Mouse (Mus musculus) hindbrain, embryonic 11.5 days (tissue): ENCODE measurements around the gene Rrp12. TPM values are rescaled to one million over a fixed set of nuclear protein-coding genes. Genes with fewer than 3 reads are reported as not detected.
A peak's percentile ranks its signal among the peaks of the same experiment; 100 is the strongest.
"Not testable (repeated sequence)": the region's sequence is repeated elsewhere in the genome, so short reads cannot be mapped to it uniquely, and the experiment has no call there.

Experiments
- ATAC-seq: fragments of 200-750 bp; cut with Nextera tagmentation; 2 replicates; pipeline ENCODE4 v1.8.0; 2017; ENCODE audit warnings: mild to moderate bottlenecking, moderate TSS enrichment, moderate library complexity; ENCODE audit not compliant: low FRiP score
- DNase-seq: peaks from one replicate; pipeline ENCODE4 v3.0.0-alpha.2; 2015; ENCODE audit warnings: low spot score
- H3K27ac ChIP-seq: fragments of 300-500 bp; sonication (generic); 2 replicates; pipeline ENCODE4 v1.5.1; 2014; ENCODE audit warnings: mild to moderate bottlenecking, low read depth, low read length
- H3K27me3 ChIP-seq: fragments of 300-500 bp; sonication (generic); 2 replicates; pipeline ENCODE4 v1.6.1; 2014; ENCODE audit warnings: mild to moderate bottlenecking, low read length, moderate library complexity, mixed read lengths; ENCODE audit not compliant: control insufficient read depth, insufficient read depth
- H3K36me3 ChIP-seq: fragments of 300-500 bp; sonication (generic); 2 replicates; pipeline ENCODE4 v1.6.1; 2014; ENCODE audit warnings: mild to moderate bottlenecking, low read length, moderate library complexity, mixed read lengths; ENCODE audit not compliant: control insufficient read depth, insufficient read depth
- H3K4me1 ChIP-seq: fragments of 300-500 bp; sonication (generic); replicated peaks from 2 replicates; pipeline ENCODE4 v1.6.1; 2014; ENCODE audit warnings: low read length, mixed read lengths; ENCODE audit not compliant: control insufficient read depth, insufficient read depth
- H3K4me2 ChIP-seq: fragments of 300-500 bp; sonication (generic); replicated peaks from 2 replicates; pipeline ENCODE4 v1.6.1; 2014; ENCODE audit warnings: mild to moderate bottlenecking, low read depth, low read length
- H3K4me3 ChIP-seq: fragments of 300-500 bp; sonication (generic); 2 replicates; pipeline ENCODE4 v1.5.1; 2014; ENCODE audit warnings: low read depth, low read length
- H3K9ac ChIP-seq: fragments of 300-500 bp; sonication (generic); 2 replicates; pipeline ENCODE4 v1.6.1; 2014; ENCODE audit warnings: low read depth, low read length
- H3K9me3 ChIP-seq: fragments of 300-500 bp; sonication (generic); 2 replicates; pipeline ENCODE4 v1.6.1; 2016; ENCODE audit warnings: low read length; ENCODE audit not compliant: control insufficient read depth
- WGBS: fragments of 180-500 bp; shearing (Covaris S2); extraction: QIAGEN DNeasy Blood & Tissue Kit; methylation state at CpG from one replicate; pipeline ENCODE4 v1.1.7; 2014; 5-methylcytosine and 5-hydroxymethylcytosine counted together
- polyA plus RNA-seq: library from polyadenylated mRNA; unstranded; fragments of >200 nt; fragmentation: Nextera tagmentation; extraction: Ambion mirVana; gene quantifications from 2 replicates; pipeline ENCODE4 v1.2.1, GENCODE M21; 2014

The Rrp12 gene
- polyA plus RNA-seq, 1 experiment from 2014 or later, result 11.5 TPM

DNA sequence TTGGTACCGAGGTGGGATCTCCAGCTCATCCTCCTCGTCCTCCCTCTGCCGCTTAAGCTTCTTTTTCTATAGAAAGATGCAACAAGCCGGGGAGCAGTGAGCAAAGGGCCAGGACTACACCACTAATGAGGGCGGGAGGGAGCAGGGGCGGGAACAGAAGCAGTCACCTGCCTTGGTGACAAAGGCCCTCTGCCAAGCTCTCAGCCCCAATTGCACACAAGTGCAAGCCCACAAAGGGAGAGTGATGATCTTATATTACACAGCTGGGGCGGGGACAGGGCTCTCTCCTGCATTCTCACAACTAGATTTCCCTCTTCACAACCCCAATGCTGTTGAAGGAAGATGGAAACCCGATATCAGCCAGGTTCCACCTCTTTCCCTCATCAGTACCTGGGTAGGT, 29.3 kb downstream of the Rrp12 start:
- Histone ChIP-seq H3K4me3 (no peak overlapping the region), H3K9ac (no peak overlapping the region), H3K36me3 (peaks cover 2% of the 10 kb centered on the region; the same call in 1 of the 2 replicates), H3K4me2 (no peak overlapping the region), H3K9me3 (no peaks in the 10 kb centered on the region), H3K27me3 (no peaks in the 10 kb centered on the region), H3K27ac (no peak overlapping the region), H3K4me1 (no peaks in the 10 kb centered on the region)
- 91% methylated on average over 8 of the region's 8 CpGs for WGBS
- DNase-seq (no peak), ATAC-seq (no peak)

DNA sequence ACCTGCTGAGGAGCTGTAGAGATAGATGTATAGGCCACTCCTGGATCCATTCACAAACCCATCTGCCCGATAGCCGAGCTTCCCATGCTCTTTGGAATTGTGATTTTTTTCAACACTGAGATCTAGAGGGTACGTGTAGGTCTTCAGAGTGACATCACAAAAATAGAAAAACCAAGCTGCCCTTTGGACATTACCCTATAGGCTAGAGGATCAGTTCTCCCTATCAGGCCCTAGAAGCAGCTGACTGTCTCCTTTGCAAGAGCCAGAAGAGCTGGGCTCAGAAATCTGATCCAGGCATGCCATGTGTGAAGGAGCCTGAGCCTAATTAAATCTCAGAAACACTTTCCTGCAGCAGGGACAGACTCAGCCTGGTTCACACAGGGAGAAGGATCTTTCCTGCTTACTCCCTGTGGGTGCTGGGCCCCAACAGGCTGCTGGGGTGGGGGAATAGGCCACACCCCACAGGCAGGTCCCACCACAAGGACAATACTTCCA, 38.1 kb downstream of the Rrp12 start:
- no peak overlapping the region for H3K9ac ChIP-seq
- DNase-seq (no peak), ATAC-seq (no peak)
- H3K9me3 ChIP-seq, result no peaks in the 10 kb centered on the region
- no peak overlapping the region for H3K4me3 ChIP-seq
- H3K27ac ChIP-seq, result no peak overlapping the region
- WGBS, result 87% methylated on average over 3 of the region's 3 CpGs
- no peaks in the 10 kb centered on the region for H3K27me3 ChIP-seq
- no peaks in the 10 kb centered on the region for H3K36me3 ChIP-seq
- no peak overlapping the region for H3K4me2 ChIP-seq
- no peaks in the 10 kb centered on the region for H3K4me1 ChIP-seq

DNA sequence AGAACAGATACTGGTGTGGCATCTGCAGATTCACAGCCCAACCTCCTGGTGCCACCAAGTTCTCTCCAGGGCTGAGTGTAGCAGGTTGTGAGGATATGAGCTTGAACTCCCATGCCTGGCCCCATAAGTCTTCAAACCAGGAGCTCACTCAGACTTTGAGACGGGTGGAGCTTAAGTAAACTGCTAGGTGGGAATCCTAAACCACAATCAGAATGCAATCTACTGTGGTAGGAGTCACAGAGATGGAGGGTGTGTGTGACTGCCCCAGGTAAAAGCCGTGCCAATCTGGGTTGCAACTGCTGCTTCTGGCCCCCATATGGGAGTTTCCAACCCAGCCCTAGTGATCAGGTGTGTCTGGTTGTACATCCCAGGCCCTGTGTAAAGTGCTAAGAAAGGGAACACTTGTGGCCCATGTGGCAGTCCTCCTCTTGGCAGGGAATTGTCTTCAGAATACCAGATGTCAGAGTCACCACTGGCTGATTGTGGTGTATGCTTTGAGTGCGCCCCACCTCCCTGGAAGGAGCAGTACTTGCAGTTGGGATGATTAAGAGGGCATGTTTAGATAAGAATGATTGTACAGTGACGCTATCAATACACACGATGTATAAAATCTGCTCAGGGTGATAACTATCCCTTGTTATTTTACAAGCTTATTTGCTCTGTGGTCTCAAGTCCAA, 38.7 kb downstream of the Rrp12 start:
- Histone ChIP-seq H3K9me3 (no peaks in the 10 kb centered on the region), H3K9ac (no peak overlapping the region), H3K27me3 (no peaks in the 10 kb centered on the region), H3K4me3 (no peak overlapping the region), H3K36me3 (no peaks in the 10 kb centered on the region), H3K4me1 (no peaks in the 10 kb centered on the region), H3K27ac (no peak overlapping the region), H3K4me2 (no peak overlapping the region)
- no peak for DNase-seq
- no peak for ATAC-seq
- 94% methylated on average over 5 of the region's 5 CpGs for WGBS

DNA sequence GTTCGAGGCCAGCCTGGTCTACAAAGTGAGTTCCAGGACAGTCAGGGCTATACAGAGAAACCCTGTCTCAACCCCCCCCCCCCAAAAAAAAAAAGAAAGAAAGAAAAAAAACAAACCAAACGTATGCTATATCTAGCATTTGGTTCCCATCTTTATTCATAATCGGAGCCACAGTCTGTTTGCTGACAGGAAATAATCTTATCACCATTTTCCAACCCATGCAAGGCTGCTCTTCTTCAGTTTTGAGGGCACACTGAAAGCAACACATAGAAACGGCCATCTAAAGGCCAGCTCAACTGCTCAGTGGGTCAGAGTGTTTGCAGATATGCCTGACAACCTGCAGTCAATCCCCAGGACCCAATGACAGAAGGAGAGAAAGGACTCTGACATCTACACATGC, 43.5 kb downstream of the Rrp12 start:
- Histone ChIP-seq H3K27me3 (no peaks in the 10 kb centered on the region), H3K27ac (no peak overlapping the region), H3K9ac (no peak overlapping the region), H3K4me1 (peaks cover 5% of the 10 kb centered on the region; the same call in 1 of the 2 replicates), H3K4me3 (no peak overlapping the region), H3K36me3 (no peaks in the 10 kb centered on the region), H3K4me2 (no peak overlapping the region), H3K9me3 (no peaks in the 10 kb centered on the region)
- ATAC-seq, result no peak
- DNase-seq, result no peak
- 86% methylated on average over 4 of the region's 4 CpGs for WGBS

DNA sequence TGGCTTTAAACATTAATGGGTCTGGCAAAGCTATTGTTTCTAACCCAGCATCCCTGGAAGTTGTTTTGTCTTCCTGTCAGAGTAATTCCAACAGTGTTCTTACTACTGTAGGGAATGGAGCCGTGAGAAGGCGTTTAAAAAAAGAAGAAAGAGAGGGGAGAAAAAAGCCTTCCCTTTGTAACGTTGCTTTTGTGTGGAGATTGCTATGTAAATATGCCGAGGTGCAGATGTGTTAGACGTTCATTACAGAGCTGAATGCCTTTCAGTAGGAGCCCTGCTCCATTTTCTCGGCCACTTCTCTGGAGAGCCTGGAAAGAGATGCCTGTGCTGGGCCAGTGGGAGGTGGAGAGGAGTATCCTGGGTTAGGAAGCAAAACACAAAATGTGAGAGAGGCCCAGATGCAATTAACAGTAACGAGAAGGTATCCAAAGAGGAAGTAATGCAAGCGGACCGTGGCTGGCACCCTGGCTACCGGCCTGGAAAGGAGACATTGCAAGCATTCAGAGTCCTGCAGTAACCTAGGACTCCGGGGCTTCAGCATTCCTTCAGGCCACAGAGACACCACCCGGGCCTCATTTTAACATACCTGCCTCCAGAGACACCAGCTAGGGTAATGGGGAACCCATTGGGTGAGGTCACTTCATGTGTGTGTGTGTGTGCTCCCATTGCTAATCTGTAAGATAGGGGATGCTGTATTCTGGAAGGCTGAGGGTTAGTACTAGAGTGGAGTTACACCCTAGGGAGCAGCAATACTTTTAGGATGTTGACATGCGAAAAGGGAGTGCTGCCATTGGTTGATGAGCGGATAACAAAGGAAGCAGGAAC, 45.0 kb downstream of the Rrp12 start:
- Histone ChIP-seq H3K36me3 (no peaks in the 10 kb centered on the region), H3K27me3 (no peaks in the 10 kb centered on the region), H3K4me1 (peaks cover 5% of the 10 kb centered on the region; the same call in 1 of the 2 replicates), H3K4me2 (peak overlapping the region; percentile 12; the same call in 1 of the 2 replicates), H3K9ac (peak overlapping the region; percentile 2; the same call in 1 of the 2 replicates), H3K27ac (peak overlapping the region; percentile 38), H3K9me3 (no peaks in the 10 kb centered on the region), H3K4me3 (no peak overlapping the region)
- peak; percentile 39 for DNase-seq
- 17% methylated on average over 14 of the region's 14 CpGs for WGBS
- no peak for ATAC-seq

DNA sequence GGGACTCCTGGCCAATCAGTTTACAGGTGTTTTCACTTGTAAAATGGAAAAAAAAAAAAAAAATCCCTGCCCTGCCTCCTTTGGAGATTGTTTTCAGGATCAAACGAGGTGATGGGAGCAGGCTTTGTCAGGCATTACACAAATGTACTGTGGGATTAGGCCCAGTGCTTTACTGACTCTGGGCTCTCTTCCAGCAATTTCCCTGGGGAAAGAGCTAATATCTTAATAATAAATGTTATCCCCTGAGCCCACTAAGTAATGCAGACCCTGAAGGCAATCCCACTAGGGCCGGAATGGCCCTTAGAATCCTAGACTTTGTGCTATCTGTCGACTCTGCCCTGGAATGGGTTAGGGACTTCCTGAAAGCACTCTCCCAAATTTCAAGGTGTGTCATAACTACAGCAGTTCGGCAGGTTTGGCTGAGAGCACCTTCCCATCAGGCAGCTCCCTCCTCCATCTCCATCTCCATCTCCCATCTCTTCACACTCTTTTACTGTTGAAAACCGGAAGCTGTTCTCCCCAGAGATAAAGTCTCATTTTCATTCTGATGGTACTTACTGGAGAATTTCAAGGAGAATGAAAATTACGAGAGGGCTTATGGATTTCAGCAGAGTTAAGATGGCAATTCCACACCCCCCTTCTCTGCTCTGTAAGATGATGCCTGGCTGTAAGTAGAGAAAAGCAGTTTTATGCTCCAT, 45.8 kb downstream of the Rrp12 start:
- ATAC-seq (no peak), DNase-seq (no peak)
- Histone ChIP-seq H3K9me3 (no peaks in the 10 kb centered on the region), H3K4me1 (peaks cover 5% of the 10 kb centered on the region; the same call in 1 of the 2 replicates), H3K9ac (no peak overlapping the region), H3K4me3 (no peak overlapping the region), H3K27me3 (no peaks in the 10 kb centered on the region), H3K4me2 (no peak overlapping the region), H3K36me3 (no peaks in the 10 kb centered on the region), H3K27ac (0 out of 2 replicates have a peak overlapping the region, but pooled peaks have one; percentile 24)
- WGBS, result 22% methylated on average over 6 of the region's 6 CpGs

DNA sequence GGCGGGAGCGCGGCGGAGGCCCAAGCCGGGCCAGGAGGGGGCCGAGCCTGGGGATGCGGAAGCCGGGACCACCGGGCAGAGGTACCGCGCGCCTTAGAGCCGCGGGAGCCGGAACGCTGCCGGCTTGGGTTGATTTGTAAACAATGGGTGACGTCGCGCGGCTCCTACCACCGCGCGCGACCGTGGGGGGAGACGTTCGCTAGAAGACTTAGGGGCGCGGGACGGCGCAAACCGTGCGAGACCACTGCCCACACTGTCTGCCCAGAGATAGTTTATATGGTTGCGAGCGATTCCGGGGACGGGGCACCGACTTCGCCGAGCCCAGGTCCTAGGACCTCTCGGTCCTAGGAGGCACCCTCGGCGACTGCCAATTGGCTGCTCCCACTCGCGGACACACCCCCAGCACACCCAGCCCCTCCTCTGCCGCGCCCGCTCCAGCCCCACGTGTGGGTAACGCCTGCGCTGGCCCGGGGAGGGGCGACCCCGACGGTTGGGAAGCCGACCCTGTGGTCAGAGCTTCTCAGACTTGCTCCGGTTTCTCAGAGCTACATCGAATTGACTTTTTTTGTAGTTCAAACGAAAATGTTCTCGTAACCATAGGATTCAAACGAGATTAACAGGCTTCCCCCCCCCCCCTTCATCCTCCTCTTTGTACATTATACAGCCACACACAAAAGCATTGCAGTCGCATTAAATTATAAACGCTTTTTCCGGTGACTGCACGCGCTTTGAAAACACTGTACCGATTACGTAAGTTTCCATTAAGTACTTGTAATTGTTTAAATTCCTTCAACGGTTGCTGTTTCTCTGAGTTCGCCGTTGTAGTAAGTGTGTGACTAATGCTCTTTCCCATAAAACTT, 47.8 kb downstream of the Rrp12 start, which contains the start of gene Frat2:
TSS of gene Frat2 (minus strand) at position 141 of the 860 bp plus-strand sequence.
- Histone ChIP-seq H3K4me1 (peaks cover 5% of the 10 kb centered on the region; the same call in 1 of the 2 replicates), H3K9ac (peak within 1 kb of the TSS; percentile 80), H3K27me3 (no peaks in the 10 kb centered on the region), H3K4me3 (peak within 1 kb of the TSS; percentile 74), H3K36me3 (no peaks in the 10 kb centered on the region), H3K27ac (peak within 1 kb of the TSS; percentile 88), H3K4me2 (peak within 1 kb of the TSS; percentile 98), H3K9me3 (no peaks in the 10 kb centered on the region)
- DNase-seq (peak; percentile 92), ATAC-seq (peak; percentile 95)
- 1% methylated on average over 66 of the region's 72 CpGs for WGBS

DNA sequence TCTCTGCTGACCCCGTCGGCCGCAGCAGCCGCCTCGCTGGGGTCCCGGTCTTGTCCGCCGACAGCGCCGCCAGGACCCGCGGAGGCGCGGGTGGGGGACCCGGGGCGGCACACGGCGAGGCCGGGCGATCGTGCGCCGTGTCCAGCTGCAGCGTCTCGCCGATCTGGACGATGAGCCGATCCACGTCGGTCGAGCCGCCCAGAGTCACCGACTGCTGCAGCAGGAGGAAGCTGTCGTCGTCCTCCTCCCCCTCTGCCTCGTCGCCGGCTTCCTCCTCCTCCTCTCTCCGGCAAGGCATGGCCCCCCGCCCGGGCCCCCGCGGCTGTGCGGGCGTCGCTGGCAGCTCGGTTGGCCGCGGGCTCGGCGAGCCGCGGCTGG, 48.4 kb downstream of the Rrp12 start:
- H3K27me3 ChIP-seq, H3K9me3 ChIP-seq, DNase-seq, H3K4me1 ChIP-seq, H3K36me3 ChIP-seq: not testable (repeated sequence)
- peak overlapping the region; percentile 88 for H3K27ac ChIP-seq
- peak; percentile 65 for ATAC-seq
- H3K9ac ChIP-seq, result peak overlapping the region; percentile 80
- under 1% methylated on average over 44 of the region's 53 CpGs for WGBS
- H3K4me3 ChIP-seq, result peak overlapping the region; percentile 74
- peak overlapping the region; percentile 98 for H3K4me2 ChIP-seq
